Mouse (Mus musculus) hindbrain, embryonic 11.5 days (tissue): ENCODE measurements at regions not wholly inside any gene's neighbourhood (a gene's known extent, or its start where the extent isn't known, plus 50 kb on each side); places are given as distances from the start of the nearest gene placed in this dataset.

ENCODE experiments used
- ATAC-seq: fragments of 200-750 bp; cut with Nextera tagmentation; 2 replicates; pipeline ENCODE4 v1.8.0; 2017; ENCODE audit warnings: mild to moderate bottlenecking, moderate TSS enrichment, moderate library complexity; ENCODE audit not compliant: low FRiP score
- DNase-seq: peaks from one replicate; pipeline ENCODE4 v3.0.0-alpha.2; 2015; ENCODE audit warnings: low spot score
- H3K27ac ChIP-seq: fragments of 300-500 bp; sonication (generic); 2 replicates; pipeline ENCODE4 v1.5.1; 2014; ENCODE audit warnings: mild to moderate bottlenecking, low read depth, low read length
- H3K27me3 ChIP-seq: fragments of 300-500 bp; sonication (generic); 2 replicates; pipeline ENCODE4 v1.6.1; 2014; ENCODE audit warnings: mild to moderate bottlenecking, low read length, moderate library complexity, mixed read lengths; ENCODE audit not compliant: control insufficient read depth, insufficient read depth
- H3K36me3 ChIP-seq: fragments of 300-500 bp; sonication (generic); 2 replicates; pipeline ENCODE4 v1.6.1; 2014; ENCODE audit warnings: mild to moderate bottlenecking, low read length, moderate library complexity, mixed read lengths; ENCODE audit not compliant: control insufficient read depth, insufficient read depth
- H3K4me1 ChIP-seq: fragments of 300-500 bp; sonication (generic); replicated peaks from 2 replicates; pipeline ENCODE4 v1.6.1; 2014; ENCODE audit warnings: low read length, mixed read lengths; ENCODE audit not compliant: control insufficient read depth, insufficient read depth
- H3K4me2 ChIP-seq: fragments of 300-500 bp; sonication (generic); replicated peaks from 2 replicates; pipeline ENCODE4 v1.6.1; 2014; ENCODE audit warnings: mild to moderate bottlenecking, low read depth, low read length
- H3K4me3 ChIP-seq: fragments of 300-500 bp; sonication (generic); 2 replicates; pipeline ENCODE4 v1.5.1; 2014; ENCODE audit warnings: low read depth, low read length
- H3K9ac ChIP-seq: fragments of 300-500 bp; sonication (generic); 2 replicates; pipeline ENCODE4 v1.6.1; 2014; ENCODE audit warnings: low read depth, low read length
- H3K9me3 ChIP-seq: fragments of 300-500 bp; sonication (generic); 2 replicates; pipeline ENCODE4 v1.6.1; 2016; ENCODE audit warnings: low read length; ENCODE audit not compliant: control insufficient read depth
- WGBS: fragments of 180-500 bp; shearing (Covaris S2); extraction: QIAGEN DNeasy Blood & Tissue Kit; methylation state at CpG from one replicate; pipeline ENCODE4 v1.1.7; 2014; 5-methylcytosine and 5-hydroxymethylcytosine counted together

GRCm38 (mm10) chr5:113408588-113408987, 51.5 kb downstream of the Aym1 start:
- WGBS: 82% methylated on average over 3 of the region's 3 CpGs
- ATAC-seq: no peak
- H3K4me1 ChIP-seq: no peaks in the 10 kb centered on the region
- no peaks in the 10 kb centered on the region for H3K36me3 ChIP-seq
- no peaks in the 10 kb centered on the region for H3K9me3 ChIP-seq
- no peak overlapping the region for H3K9ac ChIP-seq
- DNase-seq: no peak
- H3K27ac ChIP-seq: no peak overlapping the region
- H3K27me3 ChIP-seq: no peaks in the 10 kb centered on the region
- H3K4me3 ChIP-seq: no peak overlapping the region
- no peak overlapping the region for H3K4me2 ChIP-seq

- no peak overlapping the region for H3K9ac ChIP-seq
- H3K27ac ChIP-seq: no peak overlapping the region
- no peak for DNase-seq
Observed at GRCm38 (mm10) chr5:113410963-113411362, 53.9 kb downstream of the Aym1 start.

GRCm38 (mm10) chr5:113414639-113415038, 57.5 kb downstream of the Aym1 start:
- DNase-seq (no peak), ATAC-seq (no peak)
- WGBS: 90% methylated on average over 2 of the region's 2 CpGs

More at GRCm38 (mm10) chr5:113410963-113411362, 53.9 kb downstream of the Aym1 start:
- no peak for ATAC-seq
- WGBS: 81% methylated on average over 13 of the region's 13 CpGs
- no peaks in the 10 kb centered on the region for H3K27me3 ChIP-seq
- H3K9me3 ChIP-seq: no peaks in the 10 kb centered on the region
- H3K36me3 ChIP-seq: no peaks in the 10 kb centered on the region
- no peaks in the 10 kb centered on the region for H3K4me1 ChIP-seq
- H3K4me2 ChIP-seq: no peak overlapping the region
- H3K4me3 ChIP-seq: no peak overlapping the region

GRCm38 (mm10) chr5:113418335-113419013, 61.4 kb downstream of the Aym1 start:
- Histone ChIP-seq H3K9ac (no peak overlapping the region), H3K27ac (peak overlapping the region; percentile 27; the same call in 1 of the 2 replicates), H3K4me3 (no peak overlapping the region), H3K9me3 (no peaks in the 10 kb centered on the region), H3K27me3 (peaks cover 6% of the 10 kb centered on the region; the same call in 1 of the 2 replicates), H3K36me3 (no peaks in the 10 kb centered on the region), H3K4me2 (no peak overlapping the region), H3K4me1 (0 out of 2 replicates have a peak, but pooled peaks cover 3% of the 10 kb centered on the region)
- DNase-seq (no peak), ATAC-seq (no peak)
- 77% methylated on average over 22 of the region's 22 CpGs for WGBS

More at GRCm38 (mm10) chr5:113414639-113415038, 57.5 kb downstream of the Aym1 start:
- H3K27ac ChIP-seq: no peak overlapping the region
- no peaks in the 10 kb centered on the region for H3K36me3 ChIP-seq
- H3K4me2 ChIP-seq: no peak overlapping the region
- no peak overlapping the region for H3K4me3 ChIP-seq
- H3K9ac ChIP-seq: no peak overlapping the region
- no peaks in the 10 kb centered on the region for H3K4me1 ChIP-seq
- H3K27me3 ChIP-seq: peaks cover 4% of the 10 kb centered on the region; the same call in 1 of the 2 replicates
- H3K9me3 ChIP-seq: no peaks in the 10 kb centered on the region

DNA sequence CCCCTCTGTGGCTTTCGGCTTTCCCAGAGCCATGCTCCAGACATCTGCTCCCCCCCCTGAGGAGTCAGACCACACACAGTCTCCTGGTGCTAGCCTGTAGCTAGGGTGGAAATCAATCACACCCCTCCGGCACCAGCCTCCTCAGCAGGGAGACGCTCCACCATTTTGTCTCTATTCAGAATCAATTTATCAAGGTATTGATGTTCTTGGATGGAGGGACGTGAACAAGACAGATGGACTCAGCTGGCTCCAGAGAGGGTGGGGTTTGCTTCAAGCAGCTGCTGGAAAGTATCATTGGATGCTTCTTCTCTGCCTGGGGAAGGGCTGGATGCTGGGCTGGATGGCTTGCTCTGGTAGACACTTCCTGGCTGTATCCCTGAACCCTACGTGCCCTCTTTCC, 63.5 kb downstream of the Aym1 start:
- no peak overlapping the region for H3K4me2 ChIP-seq
- no peak overlapping the region for H3K9ac ChIP-seq
- ATAC-seq: peak; percentile 64
- peaks cover 6% of the 10 kb centered on the region; the same call in 1 of the 2 replicates for H3K27me3 ChIP-seq
- H3K4me1 ChIP-seq: 0 out of 2 replicates have a peak, but pooled peaks cover 3% of the 10 kb centered on the region
- H3K9me3 ChIP-seq: no peaks in the 10 kb centered on the region
- H3K27ac ChIP-seq: no peak overlapping the region
- 15% methylated on average over 5 of the region's 5 CpGs for WGBS
- DNase-seq: peak; percentile 63
- H3K4me3 ChIP-seq: no peak overlapping the region
- no peaks in the 10 kb centered on the region for H3K36me3 ChIP-seq

DNA sequence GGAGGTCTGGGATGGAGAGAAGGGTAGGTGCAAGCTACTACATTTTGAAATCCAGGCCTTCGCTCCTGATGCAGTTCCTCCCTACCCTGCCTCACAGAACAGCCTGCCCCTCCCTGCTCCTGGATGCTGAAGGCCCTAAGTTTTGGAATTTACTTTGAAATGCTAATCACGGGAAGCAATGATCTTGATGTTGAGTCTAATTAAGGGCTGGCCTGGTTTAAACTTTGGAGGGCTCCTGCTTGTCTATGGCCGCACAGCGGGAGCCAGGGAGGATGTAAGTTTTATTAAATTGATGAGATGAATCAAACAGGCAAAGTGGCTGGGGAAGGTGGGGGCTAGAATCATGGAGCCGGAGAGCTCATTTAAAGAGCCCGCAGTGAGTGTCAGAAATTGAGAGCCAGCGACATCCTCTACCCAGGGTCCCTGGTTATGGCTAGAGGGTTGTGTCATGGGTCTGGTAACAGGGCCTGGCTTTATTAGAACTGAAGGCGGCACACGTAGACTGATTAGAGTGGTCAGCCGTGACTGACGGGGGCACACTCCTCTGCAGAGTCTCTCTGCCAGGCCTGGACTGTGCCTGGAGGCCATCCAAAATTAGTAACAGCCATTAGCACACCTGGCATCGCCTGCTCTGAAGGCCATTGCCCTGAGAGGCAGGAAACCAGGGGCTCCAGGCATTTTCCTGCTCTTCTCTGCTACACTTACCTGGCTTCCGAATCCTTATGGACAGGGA, 65.1 kb downstream of the Aym1 start:
- WGBS: 76% methylated on average over 13 of the region's 13 CpGs
- H3K4me2 ChIP-seq: no peak overlapping the region
- no peaks in the 10 kb centered on the region for H3K36me3 ChIP-seq
- no peak overlapping the region for H3K9ac ChIP-seq
- H3K4me1 ChIP-seq: 0 out of 2 replicates have a peak, but pooled peaks cover 3% of the 10 kb centered on the region
- peaks cover 6% of the 10 kb centered on the region; the same call in 1 of the 2 replicates for H3K27me3 ChIP-seq
- H3K4me3 ChIP-seq: no peak overlapping the region
- DNase-seq (no peak), ATAC-seq (no peak)
- H3K9me3 ChIP-seq: no peaks in the 10 kb centered on the region
- no peak overlapping the region for H3K27ac ChIP-seq

DNA sequence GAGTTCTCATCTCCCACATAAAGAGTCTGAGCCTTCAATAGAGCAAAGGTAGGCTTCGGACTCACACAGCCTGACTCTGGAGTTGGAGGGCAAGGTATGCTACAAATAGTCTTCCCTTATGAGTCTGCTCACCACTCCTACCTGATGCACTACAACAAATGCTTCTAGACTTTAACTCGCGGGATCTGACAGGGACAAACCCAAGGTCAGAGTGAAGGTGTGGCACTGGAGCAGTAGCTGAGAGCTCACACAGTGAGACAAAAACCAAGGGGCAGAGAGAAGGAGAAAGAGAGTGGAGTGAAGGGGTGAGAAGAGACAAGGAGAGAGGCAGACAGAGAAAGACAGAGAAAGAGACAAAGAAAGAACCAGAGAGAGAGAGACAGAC, 65.6 kb downstream of the Aym1 start:
- no peak for DNase-seq
- no peak for ATAC-seq
- Histone ChIP-seq H3K9ac (no peak overlapping the region), H3K27me3 (peaks cover 6% of the 10 kb centered on the region; the same call in 1 of the 2 replicates), H3K4me2 (no peak overlapping the region), H3K27ac (no peak overlapping the region), H3K9me3 (no peaks in the 10 kb centered on the region), H3K4me3 (no peak overlapping the region), H3K36me3 (no peaks in the 10 kb centered on the region), H3K4me1 (0 out of 2 replicates have a peak, but pooled peaks cover 3% of the 10 kb centered on the region)
- WGBS: 89% methylated on average over 3 of the region's 3 CpGs

DNA sequence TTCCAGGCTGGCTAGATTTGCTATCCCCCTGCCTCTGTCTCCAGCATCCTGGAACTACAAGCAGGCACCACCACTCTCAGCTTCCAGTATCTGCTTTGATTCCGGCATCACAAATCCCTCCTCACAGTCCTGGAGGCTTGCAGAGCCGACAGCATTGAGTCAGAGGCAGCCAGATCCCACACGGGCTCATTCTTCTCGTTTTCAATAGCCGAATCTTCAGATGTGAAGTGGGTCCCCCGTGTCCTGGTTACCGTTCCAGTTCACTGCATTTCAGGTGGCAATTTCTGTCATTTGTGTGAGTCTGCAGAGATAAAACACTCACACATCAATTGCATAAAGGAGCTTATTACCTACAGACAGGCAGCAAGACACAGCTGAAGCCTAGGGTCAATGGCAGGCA, 62.4 kb upstream of the Wscd2 start:
- Histone ChIP-seq H3K4me1 (no peaks in the 10 kb centered on the region), H3K4me2 (no peak overlapping the region), H3K9ac (no peak overlapping the region), H3K9me3 (no peaks in the 10 kb centered on the region), H3K4me3 (no peak overlapping the region), H3K27ac (no peak overlapping the region), H3K27me3 (no peaks in the 10 kb centered on the region), H3K36me3 (no peaks in the 10 kb centered on the region)
- WGBS: 74% methylated on average over 7 of the region's 7 CpGs
- DNase-seq (no peak), ATAC-seq (no peak)
